Mouse (Mus musculus) E14TG2a.4 (cell line): ENCODE data around the gene Car9.

ENCODE experiments used
- CTCF ChIP-seq: conservative IDR thresholded peaks from 2 replicates; pipeline ENCODE4 v1.5.1; 2014; ENCODE audit warnings: low read length
- NANOG ChIP-seq: IDR thresholded peaks from 2 replicates; pipeline ENCODE4 v1.6.1; 2014; ENCODE audit warnings: borderline replicate concordance, low read length, mixed read lengths
- POU5F1 ChIP-seq: IDR thresholded peaks from 2 replicates; pipeline ENCODE4 v1.6.1; 2014; ENCODE audit warnings: low read length, borderline replicate concordance

DNA sequence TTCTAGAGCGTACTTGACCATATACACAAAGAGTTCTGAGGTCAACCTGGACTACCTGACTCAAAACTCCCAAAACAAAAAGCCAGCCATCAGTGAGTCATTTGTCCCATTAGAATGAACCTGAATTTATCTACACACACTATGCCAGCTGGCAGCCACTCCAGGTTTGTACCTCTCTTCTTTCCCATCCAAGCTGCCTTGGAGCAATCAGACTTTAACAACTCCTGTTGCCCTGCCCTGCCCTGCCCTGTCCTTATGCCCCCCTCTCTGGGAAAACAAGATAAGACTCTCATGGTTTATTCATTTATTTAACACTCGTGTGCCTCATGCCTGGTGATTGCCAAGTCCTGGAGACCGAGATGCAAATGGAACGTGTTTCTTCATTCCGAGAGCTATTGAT, 16.0 kb upstream of the Car9 start:
- no peak for TF ChIP-seq CTCF
- no peak for TF ChIP-seq POU5F1
- TF ChIP-seq NANOG = no peak
